Mouse (Mus musculus) retina, embryonic 14.5 days (tissue): ENCODE data around the gene Asic2.
A peak's percentile ranks its signal among the peaks of the same experiment; 100 is the strongest.

Experiments used
- DNase-seq: peaks from one replicate; pipeline ENCODE4 v3.0.0-alpha.2; 2015; ENCODE audit warnings: low spot score

The Asic2 gene

DNA sequence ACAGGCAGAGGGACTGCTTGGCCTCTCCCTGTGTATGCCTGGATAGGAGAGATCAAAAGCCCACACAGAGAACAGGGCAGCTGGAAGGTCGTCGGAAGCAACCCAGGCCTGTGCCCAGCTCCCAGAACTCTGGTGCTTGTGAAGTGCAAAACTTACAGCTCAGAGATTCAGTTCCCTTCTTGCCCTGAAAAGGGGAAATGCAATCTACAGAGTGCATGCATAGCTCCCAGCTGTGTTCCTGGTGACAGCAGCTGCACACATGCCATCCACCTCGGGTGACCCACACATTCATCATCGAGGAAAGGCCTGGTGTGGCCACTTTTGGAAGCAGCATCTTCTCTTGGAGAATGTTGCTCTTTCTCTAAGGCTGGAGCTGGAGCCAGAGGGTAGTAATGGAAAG, 13.9 kb downstream of the Asic2 start:
- DNase-seq, result no peak

DNA sequence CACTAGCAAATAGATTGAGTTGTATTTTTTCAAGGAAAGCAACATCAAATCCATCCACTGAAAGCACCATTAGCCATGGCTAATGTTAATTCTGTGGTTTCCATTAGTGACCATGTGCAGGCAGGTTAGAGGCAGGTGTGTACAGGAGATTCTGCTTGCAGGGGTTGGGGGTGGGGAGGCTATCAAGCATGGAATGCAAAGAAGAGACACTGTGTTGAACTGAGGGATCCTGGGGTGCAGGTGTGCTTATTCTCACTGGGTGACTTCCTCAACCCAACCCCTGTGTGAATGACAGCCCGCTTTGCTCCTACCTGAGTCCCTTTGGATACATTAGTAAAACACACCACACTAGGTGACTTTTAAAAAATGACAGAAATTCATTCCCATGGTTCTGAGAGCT, 20.2 kb downstream of the Asic2 start:
- no peak for DNase-seq

DNA sequence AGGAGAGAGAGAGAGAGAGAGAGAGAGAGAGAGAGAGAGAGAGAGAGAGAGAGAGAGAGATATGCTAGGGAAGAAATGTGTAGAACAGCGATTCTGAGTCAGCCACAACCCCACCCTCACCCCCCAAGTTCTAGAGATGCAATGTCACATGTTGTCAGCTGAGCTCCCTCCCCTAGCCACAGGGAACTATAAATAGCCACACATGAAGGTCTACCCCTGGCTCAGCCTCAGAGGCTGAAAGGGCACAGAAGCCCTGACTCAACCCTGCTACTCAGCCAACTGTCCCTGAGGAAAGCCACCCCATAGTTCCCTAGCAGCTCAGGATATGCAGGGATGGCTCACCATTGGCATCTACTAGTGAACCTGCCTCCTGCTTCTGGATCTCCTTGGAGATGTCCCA, 26.1 kb downstream of the Asic2 start:
- no peak for DNase-seq

DNA sequence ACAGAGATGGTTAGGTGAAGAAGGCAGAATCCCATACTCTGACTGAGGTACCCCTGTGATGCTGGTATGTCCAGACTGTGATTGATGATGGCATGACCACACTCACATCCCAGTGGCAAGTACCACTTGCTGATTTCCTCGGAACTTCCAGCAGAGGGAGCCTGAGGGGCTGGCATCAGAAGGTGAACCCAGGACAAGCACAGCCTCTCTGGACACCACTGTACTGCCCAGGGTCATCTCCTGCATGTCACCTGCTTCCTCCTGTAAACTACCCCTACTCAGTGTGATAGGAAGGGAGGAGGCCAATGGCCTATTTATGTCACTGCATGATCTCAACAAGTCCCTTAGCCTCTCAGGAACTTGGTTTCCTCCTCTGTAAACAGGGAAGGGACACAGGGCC, 27.3 kb downstream of the Asic2 start:
- DNase-seq, result peak; percentile 61

DNA sequence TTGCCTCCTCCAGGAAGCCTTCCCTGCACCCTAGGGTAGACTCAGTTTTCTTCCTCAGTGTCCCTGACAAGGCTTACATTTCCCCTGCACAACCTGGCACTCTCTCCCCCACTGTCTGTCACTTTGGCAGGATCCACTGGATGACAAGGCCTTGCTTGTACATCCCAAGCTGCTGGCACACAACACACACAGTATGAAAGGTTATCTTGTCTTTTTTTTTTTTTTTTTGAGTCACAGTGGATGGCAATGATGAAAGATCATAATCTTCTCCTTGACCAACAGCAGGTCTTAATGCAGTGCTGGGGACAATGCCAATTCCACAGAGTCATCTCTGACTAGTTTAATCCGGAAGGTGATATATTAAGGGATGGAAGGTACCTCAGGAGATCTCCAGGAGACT, 30.7 kb downstream of the Asic2 start:
- DNase-seq, result no peak

GRCm38 (mm10) chr11:81926393-81926792, 41.9 kb downstream of the Asic2 start:
- DNase-seq, result peak; percentile 69

GRCm38 (mm10) chr11:81923626-81924025, 44.6 kb downstream of the Asic2 start:
- no peak for DNase-seq

- DNase-seq, result no peak
Measured at GRCm38 (mm10) chr11:81923096-81923495, 45.2 kb downstream of the Asic2 start.

- DNase-seq, result peak; percentile 4
Measured at GRCm38 (mm10) chr11:81915501-81915900, 52.8 kb downstream of the Asic2 start.

- DNase-seq, result no peak
Measured at GRCm38 (mm10) chr11:81913071-81913470, 55.2 kb downstream of the Asic2 start.

- DNase-seq, result no peak
Measured at GRCm38 (mm10) chr11:81909397-81909894, 58.8 kb downstream of the Asic2 start.

- DNase-seq, result no peak
Measured at GRCm38 (mm10) chr11:81908760-81909159, 59.5 kb downstream of the Asic2 start.

DNA sequence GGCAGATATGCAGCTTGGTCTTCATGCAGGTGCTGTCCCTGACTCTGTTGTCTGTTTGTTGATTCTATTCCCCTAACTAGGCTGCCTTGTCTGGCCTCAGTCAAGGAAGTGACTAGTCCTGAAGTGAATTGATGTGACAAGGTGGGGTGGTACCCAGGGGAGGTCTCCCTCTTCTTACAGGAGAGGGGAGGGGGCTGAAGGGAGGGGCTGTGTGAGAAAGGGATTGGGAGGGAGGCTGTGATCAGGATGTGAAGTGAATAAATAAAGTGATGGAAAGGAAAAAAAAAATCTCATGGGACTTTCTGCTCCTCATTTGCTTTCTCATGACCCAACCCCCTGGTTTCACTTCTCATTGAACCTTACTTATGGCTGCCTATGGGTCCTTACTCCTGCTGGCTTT, 65.9 kb downstream of the Asic2 start:
- no peak for DNase-seq

- DNase-seq, result peak; percentile 68
Measured at GRCm38 (mm10) chr11:81897547-81898354, 70.5 kb downstream of the Asic2 start.

DNA sequence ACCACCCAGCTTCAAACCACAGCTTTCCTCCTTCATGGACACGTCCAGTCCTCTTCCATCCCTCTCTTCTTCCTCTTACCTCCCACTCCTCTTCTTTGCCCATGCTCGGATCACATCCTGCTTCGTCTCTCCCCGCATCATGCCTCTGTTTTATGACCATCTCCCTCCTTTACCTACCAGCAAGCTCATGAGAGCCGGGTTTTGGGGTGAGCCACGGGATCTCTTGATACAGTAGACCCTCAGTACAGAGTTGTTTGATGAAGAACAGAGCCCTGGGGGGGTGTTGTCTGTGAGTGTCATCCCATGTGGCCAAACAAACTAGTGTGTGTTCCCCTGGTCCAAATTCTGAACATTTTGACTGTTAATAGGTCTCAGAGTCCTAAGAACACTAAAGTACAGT, 71.7 kb downstream of the Asic2 start:
- no peak for DNase-seq

DNA sequence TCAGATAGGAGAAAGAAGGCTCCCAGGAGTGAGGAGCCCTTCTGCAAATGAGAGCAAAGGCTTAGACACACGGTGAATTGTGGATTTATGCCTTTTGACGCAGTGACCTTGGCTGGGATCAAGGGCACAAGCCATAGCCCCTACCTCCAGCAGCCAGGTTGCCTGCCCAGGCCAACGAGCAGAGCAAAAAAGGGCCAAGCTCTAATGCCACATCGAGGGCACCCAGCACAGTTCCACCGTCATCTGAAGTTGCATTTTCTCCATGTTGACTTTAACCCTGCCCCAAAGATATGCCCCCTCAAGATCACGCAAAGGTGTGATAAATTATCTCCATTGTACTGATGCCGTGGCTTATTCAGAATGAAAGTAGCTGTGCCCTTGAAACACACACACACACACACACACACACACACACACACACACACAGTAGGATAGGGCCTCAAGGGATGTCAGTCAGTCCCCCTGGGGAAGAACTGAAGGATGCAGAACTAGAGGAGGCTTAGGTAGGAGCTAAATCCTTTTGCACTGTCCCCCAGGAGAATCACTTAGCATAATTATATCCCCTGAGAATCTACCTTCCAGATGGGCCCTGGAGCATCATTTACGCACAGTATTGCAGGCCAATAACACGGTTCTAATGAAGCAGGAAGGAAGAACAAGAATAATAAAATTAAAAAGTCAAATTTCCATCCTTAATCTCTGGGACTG, 96.6 kb downstream of the Asic2 start:
- DNase-seq, result no peak

GRCm38 (mm10) chr11:81865661-81866382, 102.4 kb downstream of the Asic2 start:
- DNase-seq, result no peak

DNA sequence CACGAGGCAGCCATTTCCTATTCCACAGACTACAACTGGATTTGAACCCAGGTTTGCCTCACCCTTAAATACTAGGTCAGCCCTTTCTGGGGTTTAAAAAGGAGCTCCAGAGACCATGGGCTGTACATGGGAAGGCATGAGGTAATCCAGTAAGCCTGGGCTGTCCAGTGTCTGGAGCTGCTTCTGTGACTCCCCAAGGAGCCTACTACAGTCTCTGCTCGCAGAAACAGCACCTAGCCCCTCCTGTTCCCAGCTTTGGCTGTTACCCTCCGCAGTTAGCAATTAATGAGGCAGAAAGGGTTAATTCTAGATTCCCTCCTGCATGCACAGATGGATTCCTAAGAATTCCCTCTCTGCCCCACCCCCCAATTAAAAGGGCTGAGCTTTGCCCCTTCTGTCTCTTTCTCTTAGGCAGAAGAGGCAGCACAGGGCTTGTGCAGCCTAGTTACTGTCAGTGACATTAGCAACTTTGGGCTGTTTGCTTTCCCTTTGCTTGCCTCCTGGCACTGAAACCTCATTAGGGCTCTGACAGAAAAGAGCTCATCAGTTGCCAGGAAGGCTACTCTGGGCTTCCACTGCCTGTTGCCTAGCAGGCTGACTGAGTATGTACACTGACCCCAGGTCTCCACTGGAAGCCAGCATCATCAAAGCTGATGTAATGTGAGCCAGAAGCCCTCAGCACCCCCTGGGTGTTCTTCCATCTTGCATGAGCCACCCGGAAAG, 107.8 kb downstream of the Asic2 start, which contains the start of gene 5530401A14Rik:
Gene 5530401A14Rik (plus strand): TSS at position 424 of the 723 bp plus-strand sequence.
- DNase-seq, result peak; percentile 87

GRCm38 (mm10) chr11:81847773-81848490, 120.3 kb downstream of the Asic2 start:
- DNase-seq, result no peak

GRCm38 (mm10) chr11:81845686-81846036, 122.6 kb downstream of the Asic2 start:
- no peak for DNase-seq

GRCm38 (mm10) chr11:81845010-81845685, 123.1 kb downstream of the Asic2 start:
- DNase-seq, result no peak
